Mouse (Mus musculus) limb, embryonic 11.5 days (tissue): Measurements from ENCODE around the gene Mgst3. TPM values are rescaled to one million over a fixed set of nuclear protein-coding genes. Genes with fewer than 3 reads are reported as not detected.

ENCODE experiments used
- ATAC-seq: fragments of 200-750 bp; cut with Nextera tagmentation; 2 replicates; pipeline ENCODE4 v1.8.0; 2017; ENCODE audit warnings: low read depth; ENCODE audit not compliant: insufficient number of reproducible peaks, low FRiP score, low TSS enrichment
- DNase-seq: peaks from one replicate; pipeline ENCODE4 v3.0.0-alpha.2; 2015; ENCODE audit warnings: low spot score
- H3K27ac ChIP-seq: fragments of 300-500 bp; sonication (generic); replicated peaks from 2 replicates; pipeline ENCODE4 v1.5.1; 2014; ENCODE audit warnings: low read depth, mild to moderate bottlenecking, low read length
- H3K27me3 ChIP-seq: fragments of 300-500 bp; sonication (generic); 2 replicates; pipeline ENCODE4 v1.6.1; 2014; ENCODE audit warnings: mild to moderate bottlenecking, low read length, mixed read lengths; ENCODE audit not compliant: control insufficient read depth, insufficient read depth
- H3K36me3 ChIP-seq: fragments of 300-500 bp; sonication (generic); 2 replicates; pipeline ENCODE4 v1.6.1; 2014; ENCODE audit warnings: mild to moderate bottlenecking, low read length, moderate library complexity, mixed read lengths; ENCODE audit not compliant: control insufficient read depth, insufficient read depth
- H3K4me1 ChIP-seq: fragments of 300-500 bp; sonication (generic); 2 replicates; pipeline ENCODE4 v1.6.1; 2014; ENCODE audit warnings: low read length, mixed read lengths; ENCODE audit not compliant: control insufficient read depth, insufficient read depth
- H3K4me2 ChIP-seq: fragments of 300-500 bp; sonication (generic); 2 replicates; pipeline ENCODE4 v1.6.1; 2014; ENCODE audit warnings: low read depth, mild to moderate bottlenecking, moderate library complexity; ENCODE audit not compliant: severe bottlenecking
- H3K4me3 ChIP-seq: fragments of 300-500 bp; sonication (generic); 2 replicates; pipeline ENCODE4 v1.5.1; 2014; ENCODE audit warnings: low read depth, low read length
- H3K9ac ChIP-seq: fragments of 300-500 bp; sonication (generic); 2 replicates; pipeline ENCODE4 v1.6.1; 2014; ENCODE audit warnings: mild to moderate bottlenecking, low read length
- H3K9me3 ChIP-seq: fragments of 300-500 bp; sonication (generic); 2 replicates; pipeline ENCODE4 v1.6.1; 2016; ENCODE audit warnings: low read length; ENCODE audit not compliant: control insufficient read depth
- WGBS: fragments of 180-500 bp; shearing (Covaris S2); extraction: QIAGEN DNeasy Blood & Tissue Kit; methylation state at CpG from one replicate; pipeline ENCODE4 v1.1.7; 2014; 5-methylcytosine and 5-hydroxymethylcytosine counted together
- polyA plus RNA-seq: library from polyadenylated mRNA; unstranded; fragments of >200 nt; fragmentation: Nextera tagmentation; extraction: Ambion mirVana; gene quantifications from 2 replicates; pipeline ENCODE4 v1.2.1, GENCODE M21; 2014

Mgst3 gene
- 42.5 and 44.1 TPM in 2 replicates for polyA plus RNA-seq

GRCm38 (mm10) chr1:167393683-167394492 lies at the start of gene Mgst3:
Gene Mgst3 (minus strand): TSS chr1:167393841.
- Histone ChIP-seq H3K36me3 (no peaks in the 10 kb centered on the region), H3K9me3 (no peaks in the 10 kb centered on the region), H3K4me3 (peak within 1 kb of the TSS; percentile 58), H3K27ac (peak within 1 kb of the TSS; percentile 89), H3K27me3 (peaks cover 6% of the 10 kb centered on the region; the same call in 1 of the 2 replicates), H3K4me2 (peak within 1 kb of the TSS; percentile 88), H3K4me1 (peaks cover 6% of the 10 kb centered on the region; the same call in 1 of the 2 replicates), H3K9ac (peak within 1 kb of the TSS; percentile 94)
- ATAC-seq (peak; percentile 96), DNase-seq (peak; percentile 97)
- WGBS: under 1% methylated on average over 45 of the region's 45 CpGs

DNA sequence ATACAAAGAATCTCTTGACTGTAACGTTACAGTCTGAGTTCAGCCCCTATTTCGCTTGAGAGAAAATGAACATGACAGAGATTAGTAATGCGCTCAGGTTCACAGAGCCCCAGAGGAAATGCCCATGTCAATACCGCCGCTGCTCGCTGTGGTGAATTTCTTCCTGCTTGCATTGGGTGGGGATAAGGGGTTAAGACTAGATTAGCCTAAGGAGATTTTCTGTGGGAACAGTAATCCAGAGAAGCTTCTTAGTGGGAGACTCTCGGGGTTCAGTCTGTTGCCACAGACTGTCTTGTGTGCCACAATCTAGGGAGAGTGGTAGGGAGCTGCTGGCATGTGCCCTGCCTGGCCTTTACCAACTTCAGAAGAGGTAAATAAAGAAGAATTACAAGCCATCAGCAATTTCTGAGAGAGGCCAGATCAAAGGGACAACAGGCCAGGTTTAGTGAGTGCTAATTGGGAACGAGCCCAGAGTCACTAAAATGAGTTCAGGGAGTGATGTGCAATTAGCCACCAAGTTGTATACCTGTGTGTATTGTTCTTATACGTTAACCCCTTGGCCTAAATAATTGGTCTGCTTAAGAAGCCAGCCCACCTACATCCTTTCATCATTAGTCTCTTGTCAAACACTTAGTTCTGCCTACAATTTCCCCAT lies 44.7 kb upstream of the Mgst3 start:
- Histone ChIP-seq H3K27me3 (peaks cover 23% of the 10 kb centered on the region), H3K27ac (no peak overlapping the region), H3K4me2 (no peak overlapping the region), H3K4me1 (no peaks in the 10 kb centered on the region), H3K4me3 (no peak overlapping the region), H3K36me3 (no peaks in the 10 kb centered on the region), H3K9ac (no peak overlapping the region), H3K9me3 (no peaks in the 10 kb centered on the region)
- WGBS: 40% methylated on average over 9 of the region's 9 CpGs
- DNase-seq: no peak
- no peak for ATAC-seq

DNA sequence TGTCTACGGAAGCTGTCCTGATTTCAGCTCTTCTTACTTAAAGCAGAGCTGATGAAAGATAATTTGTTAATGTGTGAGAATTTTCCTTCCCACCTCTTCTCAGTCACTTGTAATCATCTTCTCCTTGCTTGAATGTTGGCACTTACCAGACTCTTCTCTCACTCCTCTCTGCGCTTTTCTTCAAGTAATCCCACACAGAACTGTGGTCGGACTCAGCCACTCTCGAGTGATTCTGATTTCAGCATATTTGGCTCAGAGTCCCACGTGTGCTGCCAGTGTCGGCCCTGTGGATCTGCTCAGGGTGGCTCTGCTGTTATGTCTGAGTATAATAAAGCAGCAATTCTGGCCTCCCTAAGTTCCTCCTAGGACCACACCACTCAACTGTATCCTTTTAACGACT lies 43.5 kb upstream of the Mgst3 start:
- peaks cover 30% of the 10 kb centered on the region for H3K27me3 ChIP-seq
- ATAC-seq (no peak), DNase-seq (no peak)
- WGBS: 80% methylated on average over 7 of the region's 7 CpGs
- H3K4me2 ChIP-seq: no peak overlapping the region
- no peaks in the 10 kb centered on the region for H3K9me3 ChIP-seq
- no peaks in the 10 kb centered on the region for H3K4me1 ChIP-seq
- no peaks in the 10 kb centered on the region for H3K36me3 ChIP-seq
- no peak overlapping the region for H3K27ac ChIP-seq
- no peak overlapping the region for H3K9ac ChIP-seq
- H3K4me3 ChIP-seq: no peak overlapping the region

GRCm38 (mm10) chr1:167436186-167436975 lies 42.7 kb upstream of the Mgst3 start:
- no peaks in the 10 kb centered on the region for H3K9me3 ChIP-seq
- no peak overlapping the region for H3K27ac ChIP-seq
- H3K4me3 ChIP-seq: no peak overlapping the region
- H3K4me1 ChIP-seq: no peaks in the 10 kb centered on the region
- H3K27me3 ChIP-seq: peaks cover 28% of the 10 kb centered on the region
- ATAC-seq: no peak
- no peaks in the 10 kb centered on the region for H3K36me3 ChIP-seq
- 88% methylated on average over 7 of the region's 7 CpGs for WGBS
- H3K4me2 ChIP-seq: no peak overlapping the region
- no peak for DNase-seq
- H3K9ac ChIP-seq: no peak overlapping the region

DNA sequence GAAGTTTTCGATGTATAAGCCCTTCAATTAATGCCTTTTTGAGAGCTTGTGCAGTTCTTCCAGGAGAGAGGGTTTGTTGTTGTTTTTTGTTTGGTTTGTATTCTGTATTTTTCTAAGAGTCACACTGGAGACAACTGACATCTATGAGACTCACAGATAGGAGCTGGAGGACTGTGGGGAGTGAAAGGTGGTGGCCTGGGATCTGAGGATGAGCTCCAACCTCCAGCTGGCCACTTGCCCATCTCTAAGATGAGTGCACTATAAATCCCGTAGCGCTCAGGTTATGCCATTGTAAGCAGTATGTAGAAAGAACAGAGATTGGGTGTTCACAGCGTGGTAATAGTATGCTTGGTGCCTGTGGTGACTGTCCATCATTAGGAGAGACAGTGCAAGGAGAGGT lies 41.3 kb upstream of the Mgst3 start:
- no peaks in the 10 kb centered on the region for H3K9me3 ChIP-seq
- DNase-seq (no peak), ATAC-seq (no peak)
- H3K4me1 ChIP-seq: no peaks in the 10 kb centered on the region
- WGBS: 87% methylated on average over 4 of the region's 4 CpGs
- no peak overlapping the region for H3K4me3 ChIP-seq
- no peak overlapping the region for H3K9ac ChIP-seq
- H3K36me3 ChIP-seq: no peaks in the 10 kb centered on the region
- peaks cover 22% of the 10 kb centered on the region for H3K27me3 ChIP-seq
- no peak overlapping the region for H3K4me2 ChIP-seq
- H3K27ac ChIP-seq: no peak overlapping the region

GRCm38 (mm10) chr1:167430976-167431676 lies 37.5 kb upstream of the Mgst3 start:
- no peak for ATAC-seq
- Histone ChIP-seq H3K9ac (no peak overlapping the region), H3K27me3 (peaks cover 14% of the 10 kb centered on the region), H3K4me2 (no peak overlapping the region), H3K36me3 (no peaks in the 10 kb centered on the region), H3K4me3 (no peak overlapping the region), H3K4me1 (no peaks in the 10 kb centered on the region), H3K9me3 (no peaks in the 10 kb centered on the region), H3K27ac (no peak overlapping the region)
- 60% methylated on average over 9 of the region's 9 CpGs for WGBS
- DNase-seq: no peak

- ATAC-seq: no peak
- no peaks in the 10 kb centered on the region for H3K4me1 ChIP-seq
- no peaks in the 10 kb centered on the region for H3K36me3 ChIP-seq
- DNase-seq: no peak
- no peak overlapping the region for H3K4me2 ChIP-seq
- H3K4me3 ChIP-seq: no peak overlapping the region
- H3K27me3 ChIP-seq: no peaks in the 10 kb centered on the region
- no peaks in the 10 kb centered on the region for H3K9me3 ChIP-seq
- H3K27ac ChIP-seq: no peak overlapping the region
- 60% methylated on average over 7 of the region's 7 CpGs for WGBS
- H3K9ac ChIP-seq: no peak overlapping the region
Observed at GRCm38 (mm10) chr1:167426681-167427080, 33.0 kb upstream of the Mgst3 start.

DNA sequence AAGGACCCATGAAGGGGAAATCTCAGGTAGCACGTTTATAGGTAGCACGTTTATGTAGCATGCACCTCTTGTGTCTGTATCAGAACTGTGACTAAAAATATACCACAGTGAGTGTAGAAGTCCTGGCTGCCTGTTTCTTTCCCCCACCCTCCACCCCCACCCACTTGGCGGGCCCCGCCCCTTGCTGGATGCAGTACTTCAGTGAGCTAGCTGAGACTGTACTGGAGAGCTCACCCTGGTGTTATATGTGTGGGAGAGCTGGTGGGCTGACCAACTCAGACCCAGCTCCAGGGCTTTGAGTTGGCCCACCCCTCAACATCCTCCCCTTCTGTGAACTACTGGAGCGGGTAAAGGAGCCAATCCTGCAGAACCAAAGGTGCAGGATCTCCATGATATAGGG lies 31.9 kb upstream of the Mgst3 start:
- Histone ChIP-seq H3K27ac (no peak overlapping the region), H3K36me3 (no peaks in the 10 kb centered on the region), H3K4me2 (no peak overlapping the region), H3K27me3 (no peaks in the 10 kb centered on the region), H3K4me3 (no peak overlapping the region), H3K4me1 (no peaks in the 10 kb centered on the region), H3K9me3 (no peaks in the 10 kb centered on the region), H3K9ac (no peak overlapping the region)
- ATAC-seq (no peak), DNase-seq (no peak)
- WGBS: 84% methylated on average over 5 of the region's 5 CpGs
